8 mouse cellular contexts compared by ENCODE assay signal in genomic region chr4:149889851-149890250, GRCm38 (mm10).
DNase-seq lines count a peak whose midpoint lies in the region; ATAC-seq and TF ChIP-seq lines count a peak whose summit lies in the region.

No protein-coding gene starts in this region.

- H3K9ac ChIP-seq in forebrain, postnatal 0 days, result no peak overlapping the region
- H3K9ac ChIP-seq in forebrain, embryonic 14.5 days (ENCODE audit: low read length), result no peak overlapping the region
- 0 out of 2 replicates have a peak overlapping the region, but pooled peaks have one; percentile 8 for H3K9ac ChIP-seq in intestine, embryonic 14.5 days (ENCODE audit: low read length)
- no peak overlapping the region for H3K9ac ChIP-seq in neural tube, embryonic 14.5 days (replicated peaks; ENCODE audit: low read depth, low read length)

- H3K4me3 ChIP-seq in forebrain, postnatal 0 days (ENCODE audit: low read depth, low read length), result no peak overlapping the region
- H3K4me3 ChIP-seq in forebrain, embryonic 14.5 days (ENCODE audit: low read depth, low read length), result no peak overlapping the region
- H3K4me3 ChIP-seq in brown adipose tissue, adult 24 weeks (ENCODE audit: insufficient read depth, low read depth, low read length), result no peak overlapping the region
- H3K4me3 ChIP-seq in intestine, embryonic 14.5 days (ENCODE audit: low read depth, low read length), result no peak overlapping the region
- no peak overlapping the region for H3K4me3 ChIP-seq in neural tube, embryonic 14.5 days (ENCODE audit: low read depth, low read length)

- no peaks in the 10 kb centered on the region for H3K36me3 ChIP-seq in forebrain, postnatal 0 days (ENCODE audit: insufficient read depth)
- H3K36me3 ChIP-seq in forebrain, embryonic 14.5 days (ENCODE audit: control insufficient read depth, insufficient read depth, low read length), result no peaks in the 10 kb centered on the region
- H3K36me3 ChIP-seq in intestine, embryonic 14.5 days (ENCODE audit: control insufficient read depth, insufficient read depth, low read length), result no peaks in the 10 kb centered on the region
- H3K36me3 ChIP-seq in neural tube, embryonic 14.5 days (ENCODE audit: control insufficient read depth, insufficient read depth, low read length), result no peaks in the 10 kb centered on the region

- intact Hi-C loops in left cerebral cortex, postnatal 25 days (cut with DNase I), result no loop called here

- 0 out of 2 replicates have a peak overlapping the region, but pooled peaks have one; percentile 9 for H3K27ac ChIP-seq in forebrain, postnatal 0 days (ENCODE audit: low read depth, low read length)
- no peak overlapping the region for H3K27ac ChIP-seq in forebrain, embryonic 14.5 days (ENCODE audit: low read depth, low read length)
- H3K27ac ChIP-seq in brown adipose tissue, adult 24 weeks (replicated peaks; ENCODE audit: low read depth, low read length), result peak overlapping the region; percentile 54
- H3K27ac ChIP-seq in intestine, embryonic 14.5 days (ENCODE audit: low read depth), result peak overlapping the region; percentile 91
- H3K27ac ChIP-seq in neural tube, embryonic 14.5 days (ENCODE audit: low read depth, low read length), result peak overlapping the region; percentile 64

- H3K4me1 ChIP-seq in forebrain, postnatal 0 days (ENCODE audit: insufficient read depth), result no peaks in the 10 kb centered on the region
- H3K4me1 ChIP-seq in forebrain, embryonic 14.5 days (ENCODE audit: control insufficient read depth, insufficient read depth, low read length), result peaks cover 12% of the 10 kb centered on the region
- H3K4me1 ChIP-seq in brown adipose tissue, adult 24 weeks (ENCODE audit: control insufficient read depth, insufficient read depth, insufficient read length, low read length), result peaks cover 12% of the 10 kb centered on the region
- H3K4me1 ChIP-seq in intestine, embryonic 14.5 days (replicated peaks; ENCODE audit: control insufficient read depth, insufficient read depth, low read length), result peaks cover 41% of the 10 kb centered on the region
- peaks cover 18% of the 10 kb centered on the region; the same call in 1 of the 2 replicates for H3K4me1 ChIP-seq in neural tube, embryonic 14.5 days (ENCODE audit: control insufficient read depth, insufficient read depth, low read length)

- peak; percentile 45 for ATAC-seq in forebrain, postnatal 0 days
- no peak for ATAC-seq in forebrain, embryonic 14.5 days
- ATAC-seq in intestine, embryonic 14.5 days (replicated peaks; ENCODE audit: low FRiP score, low TSS enrichment, low read depth), result no peak
- ATAC-seq in neural tube, embryonic 14.5 days (ENCODE audit: low read depth), result no peak; the same call in 1 of the 2 replicates

- H3K9me3 ChIP-seq in forebrain, postnatal 0 days (ENCODE audit: low read length), result no peaks in the 10 kb centered on the region
- H3K9me3 ChIP-seq in forebrain, embryonic 14.5 days (replicated peaks; ENCODE audit: control insufficient read depth, low read length), result no peaks in the 10 kb centered on the region
- no peaks in the 10 kb centered on the region for H3K9me3 ChIP-seq in intestine, embryonic 14.5 days (ENCODE audit: control insufficient read depth, low read length)
- H3K9me3 ChIP-seq in neural tube, embryonic 14.5 days (ENCODE audit: control insufficient read depth, low read length), result no peaks in the 10 kb centered on the region

- no peak for DNase-seq in forebrain, postnatal 0 days
- no peak for DNase-seq in forebrain, embryonic 14.5 days (ENCODE audit: low spot score)
- peak; percentile 100 for DNase-seq in heart, adult 11 months
- no peak for DNase-seq in intestine, embryonic 14.5 days (ENCODE audit: low spot score)
- peak; percentile 55 to 66 for DNase-seq in left cerebral cortex, postnatal 25 days (ENCODE audit: low spot score in 2 of 2)
- peak; percentile 74 to 92 for DNase-seq in urinary bladder, postnatal 36 days (ENCODE audit: low spot score in 2 of 2)

- H3K27me3 ChIP-seq in forebrain, postnatal 0 days (ENCODE audit: insufficient read depth, low read length), result no peaks in the 10 kb centered on the region
- no peaks in the 10 kb centered on the region for H3K27me3 ChIP-seq in forebrain, embryonic 14.5 days (replicated peaks; ENCODE audit: control insufficient read depth, insufficient read depth, low read length)
- H3K27me3 ChIP-seq in intestine, embryonic 14.5 days (replicated peaks; ENCODE audit: control insufficient read depth, insufficient read depth, low read length), result no peaks in the 10 kb centered on the region
- H3K27me3 ChIP-seq in neural tube, embryonic 14.5 days (ENCODE audit: control insufficient read depth, insufficient read depth, low read length), result no peaks in the 10 kb centered on the region

- no peak for TF ChIP-seq CTCF in forebrain, postnatal 0 days (IDR thresholded peaks at IDR 0.05; ENCODE audit: low read depth)

- whole genome bisulfite sequencing in forebrain, postnatal 0 days, result 32% methylated on average over 13 of the region's 13 CpGs
- WGBS in forebrain, embryonic 14.5 days, result 51% methylated on average over 13 of the region's 13 CpGs
- WGBS in intestine, embryonic 14.5 days, result 11% methylated on average over 13 of the region's 13 CpGs
- WGBS in neural tube, embryonic 14.5 days, result 23% methylated on average over 12 of the region's 13 CpGs

- no peak overlapping the region for H3K4me2 ChIP-seq in forebrain, postnatal 0 days (ENCODE audit: low read depth)
- H3K4me2 ChIP-seq in forebrain, embryonic 14.5 days (ENCODE audit: low read length), result no peak overlapping the region
- H3K4me2 ChIP-seq in intestine, embryonic 14.5 days (ENCODE audit: low read length), result peak overlapping the region; percentile 16; the same call in 1 of the 2 replicates
- no peak overlapping the region for H3K4me2 ChIP-seq in neural tube, embryonic 14.5 days (ENCODE audit: low read depth, low read length)

Comparison
In these comparisons a context has a peak if more than half of its experiments do, and no peak if none do; other contexts are left out.
1. DNase-seq: peak in heart, adult 11 months (single experiment), left cerebral cortex, postnatal 25 days (2 of 2) and urinary bladder, postnatal 36 days (2 of 2); none in forebrain, postnatal 0 days (single experiment), forebrain, embryonic 14.5 days (single experiment) and intestine, embryonic 14.5 days (single experiment).